Mouse (Mus musculus) spleen, postnatal 4 days (tissue): ENCODE data around the gene Cdc37.

Experiments used
- DNase-seq, 2 experiments: peaks; one replicate each; pipeline ENCODE4 v3.0.0; 2022; ENCODE audit warnings: low spot score in 2 of 2

The Cdc37 gene

GRCm38 (mm10) chr9:21097793-21098192, 52.0 kb downstream of the Cdc37 start:
- no peak for DNase-seq

GRCm38 (mm10) chr9:21095958-21096357, 53.8 kb downstream of the Cdc37 start:
- no peak for DNase-seq

DNA sequence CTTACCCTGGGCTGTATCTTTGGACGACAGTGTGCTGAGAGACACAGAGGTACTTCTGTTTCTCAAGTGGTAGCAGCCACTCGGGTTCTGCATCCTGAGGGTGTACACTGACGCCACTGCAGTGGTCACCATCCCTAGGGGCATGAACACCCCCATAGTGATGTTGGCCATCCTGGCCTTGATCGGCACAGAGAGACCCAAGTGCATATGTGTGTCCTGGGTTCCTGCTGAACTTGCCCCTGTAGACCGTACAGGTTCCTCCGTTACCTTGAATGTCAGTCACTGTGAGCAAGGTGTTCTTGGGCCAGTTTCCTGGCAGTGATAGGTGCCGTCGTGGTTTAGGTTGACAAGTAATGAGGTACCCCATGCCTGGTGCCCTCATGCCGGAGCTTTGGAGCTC, 56.4 kb downstream of the Cdc37 start:
- DNase-seq: no peak

- DNase-seq: peak; percentile 97 to 98
Measured at GRCm38 (mm10) chr9:21091707-21092320, 58.0 kb downstream of the Cdc37 start, which contains the start of the genes Gm38431 and Raver1. Gm38431 (minus strand) TSS chr9:21091997. Raver1 (minus strand) TSS chr9:21092008.

DNA sequence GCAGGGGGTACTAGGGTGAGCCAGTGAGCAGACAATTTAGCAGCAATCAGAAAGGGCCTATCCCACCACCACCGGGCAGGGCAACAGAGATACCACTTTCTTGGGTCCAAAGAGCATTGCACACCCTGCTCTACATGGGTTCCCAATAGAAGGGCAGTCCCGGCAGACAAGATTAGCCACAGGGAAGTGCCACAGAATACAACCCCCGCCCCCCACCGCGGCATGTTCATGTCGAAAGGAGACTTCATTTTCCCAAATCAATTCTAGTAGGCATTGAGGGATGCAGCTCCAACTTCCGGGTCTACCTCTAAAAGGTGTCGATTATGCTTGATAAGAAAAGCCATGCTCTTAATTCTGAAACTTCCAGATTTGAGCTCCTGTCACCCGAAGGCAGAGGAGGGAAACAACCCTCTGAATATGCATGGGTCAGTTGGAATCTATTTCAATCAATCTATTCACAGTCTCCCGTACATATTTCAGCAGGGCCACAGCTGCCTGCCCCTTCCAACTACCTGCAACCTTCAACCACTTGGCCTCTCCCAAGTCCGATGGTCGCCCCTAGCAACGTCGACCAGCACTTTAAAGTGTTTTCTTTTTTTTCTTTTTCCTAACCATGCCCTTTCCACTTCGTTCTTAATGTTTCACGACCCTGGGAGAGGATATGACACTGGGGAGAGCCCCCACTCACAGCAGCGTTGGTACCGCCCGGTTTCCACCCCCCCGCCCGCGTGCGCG, 58.6 kb downstream of the Cdc37 start:
- DNase-seq: no peak

GRCm38 (mm10) chr9:21090537-21090936, 59.2 kb downstream of the Cdc37 start:
- no peak for DNase-seq

- DNase-seq: no peak
Measured at GRCm38 (mm10) chr9:21083324-21083723, 66.5 kb downstream of the Cdc37 start.
